Mouse (Mus musculus): ENCODE measurements at regions not wholly inside any gene's neighbourhood (a gene's known extent, or its start where the extent isn't known, plus 50 kb on each side); places are given as distances from the start of the nearest gene placed in this dataset.

- DNase-seq (ENCODE audit: low spot score in 2 of 2) = no peak
Observed at GRCm38 (mm10) chr17:80792605-80793004, 64.3 kb upstream of the Map4k3 start.

- DNase-seq (ENCODE audit: low spot score in 2 of 2) = no peak
Observed at GRCm38 (mm10) chr17:80789706-80790105, 61.4 kb upstream of the Map4k3 start.

- DNase-seq (ENCODE audit: low spot score in 2 of 2) = no peak
Observed at GRCm38 (mm10) chr17:80789000-80789399, 60.7 kb upstream of the Map4k3 start.

- DNase-seq (ENCODE audit: low spot score in 2 of 2) = no peak
Observed at GRCm38 (mm10) chr17:80786858-80787257, 58.6 kb upstream of the Map4k3 start.

GRCm38 (mm10) chr17:80786061-80786851, 58.0 kb upstream of the Map4k3 start:
- no peak for DNase-seq (ENCODE audit: low spot score in 2 of 2)

- no peak for DNase-seq (ENCODE audit: low spot score in 2 of 2)
Observed at GRCm38 (mm10) chr17:80785476-80785875, 57.2 kb upstream of the Map4k3 start.

GRCm38 (mm10) chr17:80785049-80785448, 56.8 kb upstream of the Map4k3 start:
- no peak for DNase-seq (ENCODE audit: low spot score in 2 of 2)

- DNase-seq (ENCODE audit: low spot score in 2 of 2) = no peak
Observed at GRCm38 (mm10) chr17:80782233-80782632, 53.9 kb upstream of the Map4k3 start.

GRCm38 (mm10) chr17:80781621-80782020, 53.3 kb upstream of the Map4k3 start:
- DNase-seq (ENCODE audit: low spot score in 2 of 2) = no peak

GRCm38 (mm10) chr17:80780303-80780702, 52.0 kb upstream of the Map4k3 start:
- no peak for DNase-seq (ENCODE audit: low spot score in 2 of 2)

GRCm38 (mm10) chr17:80779782-80780181, 51.5 kb upstream of the Map4k3 start:
- DNase-seq (ENCODE audit: low spot score in 2 of 2) = no peak
